Mouse (Mus musculus) left cerebral cortex, adult 9 months (tissue): ENCODE results near the gene Vmn1r172.
"Not testable (repeated sequence)": the region's sequence is repeated elsewhere in the genome, so short reads cannot be mapped to it uniquely, and the experiment has no call there.

Experiments
- DNase-seq, 2 experiments: peaks; one replicate each; pipeline ENCODE4 v3.0.0; 2022; ENCODE audit warnings: low spot score in 2 of 2

The Vmn1r172 gene

GRCm38 (mm10) chr7:23658016-23658415 is at the start of gene Vmn1r172:
Gene Vmn1r172 (plus strand): TSS chr7:23658316.
- DNase-seq = no peak

GRCm38 (mm10) chr7:23630422-23630821 is 27.7 kb upstream of the Vmn1r172 start, which contains the start of gene Vmn1r171:
Gene Vmn1r171 (plus strand): TSS chr7:23630722.
- DNase-seq = no peak

DNA sequence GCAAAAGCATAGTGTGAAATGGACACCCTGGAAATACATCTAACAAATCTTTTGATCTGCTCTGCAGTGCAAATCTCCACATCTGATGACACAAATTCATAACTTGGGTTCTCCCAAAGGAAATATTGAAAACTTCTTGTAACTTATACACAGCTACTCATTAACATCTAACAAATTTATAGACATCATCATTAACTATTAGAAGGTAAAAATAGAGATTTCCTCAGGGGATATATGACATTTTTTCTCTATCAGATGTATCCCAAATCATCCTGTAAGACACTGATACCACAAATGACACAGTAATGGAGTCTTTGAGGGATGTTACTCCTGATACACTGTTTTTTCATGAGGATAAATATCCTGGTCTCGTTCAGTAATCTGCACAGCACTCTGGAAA is 42.3 kb downstream of the Vmn1r172 start, which contains the start of gene Vmn1r173:
Gene Vmn1r173 (plus strand): TSS at position 301 of the 400 bp plus-strand sequence.
- not testable (repeated sequence) for DNase-seq
